ENCODE assay signal across 8 mouse cellular contexts in genomic region chr6:50455102-50455828, GRCm38 (mm10). TPM values are rescaled to one million over a fixed set of nuclear protein-coding genes. Genes with fewer than 3 reads are reported as not detected.
A peak's percentile ranks its signal among the peaks of the same experiment; 100 is the strongest.
DNase-seq lines count a peak whose midpoint lies in the region; ATAC-seq lines count a peak whose summit lies in the region.

No protein-coding gene starts in this region.

- no peaks in the 10 kb centered on the region for H3K36me3 ChIP-seq in embryonic facial prominence, embryonic 12.5 days
- no peaks in the 10 kb centered on the region for H3K36me3 ChIP-seq in heart, embryonic 12.5 days

- under 1% methylated on average over 39 of the region's 39 CpGs for WGBS in embryonic facial prominence, embryonic 12.5 days
- under 1% methylated on average over 39 of the region's 39 CpGs for WGBS in heart, embryonic 12.5 days

- peak overlapping the region; percentile 86 for H3K27ac ChIP-seq in embryonic facial prominence, embryonic 12.5 days
- peak overlapping the region; percentile 82 for H3K27ac ChIP-seq in heart, embryonic 12.5 days (ENCODE audit: poor library complexity, severe bottlenecking)

- peak; percentile 44 for DNase-seq in kidney, adult 11 months
- DNase-seq in kidney, adult 8-10 months, result no peak
- peak; percentile 70 for DNase-seq in adrenal gland, postnatal 14 days
- peak; percentile 63 for DNase-seq in kidney, postnatal 10 days
- DNase-seq in lung, postnatal 36 days, result peak; percentile 36
- DNase-seq in right cerebral cortex, adult 2 months (ENCODE audit: low spot score in 2 of 2), result peak; percentile 41 to 53

- H3K9me3 ChIP-seq in embryonic facial prominence, embryonic 12.5 days, result no peaks in the 10 kb centered on the region
- H3K9me3 ChIP-seq in heart, embryonic 12.5 days (replicated peaks), result no peaks in the 10 kb centered on the region

- peak; percentile 63 for ATAC-seq in embryonic facial prominence, embryonic 12.5 days (ENCODE audit: insufficient number of reproducible peaks, insufficient read depth, low FRiP score, low TSS enrichment)
- ATAC-seq in heart, embryonic 12.5 days (ENCODE audit: insufficient number of reproducible peaks, low FRiP score), result peak; percentile 58

- no peaks in the 10 kb centered on the region for H3K27me3 ChIP-seq in embryonic facial prominence, embryonic 12.5 days
- H3K27me3 ChIP-seq in heart, embryonic 12.5 days (replicated peaks), result no peaks in the 10 kb centered on the region

- peaks cover 20% of the 10 kb centered on the region for H3K4me1 ChIP-seq in embryonic facial prominence, embryonic 12.5 days
- peaks cover 13% of the 10 kb centered on the region for H3K4me1 ChIP-seq in heart, embryonic 12.5 days (replicated peaks)

- peak overlapping the region; percentile 67 for H3K4me3 ChIP-seq in embryonic facial prominence, embryonic 12.5 days
- H3K4me3 ChIP-seq in heart, embryonic 12.5 days, result peak overlapping the region; percentile 55

- H3K4me2 ChIP-seq in embryonic facial prominence, embryonic 12.5 days (replicated peaks), result peak overlapping the region; percentile 93
- H3K4me2 ChIP-seq in heart, embryonic 12.5 days, result peak overlapping the region; percentile 88

- H3K9ac ChIP-seq in embryonic facial prominence, embryonic 12.5 days, result peak overlapping the region; percentile 75
- H3K9ac ChIP-seq in heart, embryonic 12.5 days, result peak overlapping the region; percentile 76

RNA-seq across cellular contexts. Expression of gene Osbpl3, which starts 0.7 kb away (rescaled TPM):
- total RNA-seq in adrenal gland, postnatal 14 days (2021), result 35.9 and 37.4 TPM in 2 replicates
- 12.0 and 12.7 TPM in 2 replicates for polyA plus RNA-seq in embryonic facial prominence, embryonic 12.5 days (2016; fragmentation: Nextera tagmentation; extraction: Ambion mirVana)
- polyA plus RNA-seq in heart, embryonic 12.5 days (2016; fragmentation: Nextera tagmentation; extraction: Ambion mirVana), result 15.5 and 18.5 TPM in 2 replicates

Comparison
In these comparisons a context has a peak if more than half of its experiments do, and no peak if none do; other contexts are left out.
1. DNase-seq: peak in kidney, adult 11 months (single experiment), adrenal gland, postnatal 14 days (single experiment), kidney, postnatal 10 days (single experiment), lung, postnatal 36 days (single experiment) and right cerebral cortex, adult 2 months (2 of 2); none in kidney, adult 8-10 months (0 of 2).